Comparison of ENCODE assay signal across 8 mouse cellular contexts in the genomic region with DNA sequence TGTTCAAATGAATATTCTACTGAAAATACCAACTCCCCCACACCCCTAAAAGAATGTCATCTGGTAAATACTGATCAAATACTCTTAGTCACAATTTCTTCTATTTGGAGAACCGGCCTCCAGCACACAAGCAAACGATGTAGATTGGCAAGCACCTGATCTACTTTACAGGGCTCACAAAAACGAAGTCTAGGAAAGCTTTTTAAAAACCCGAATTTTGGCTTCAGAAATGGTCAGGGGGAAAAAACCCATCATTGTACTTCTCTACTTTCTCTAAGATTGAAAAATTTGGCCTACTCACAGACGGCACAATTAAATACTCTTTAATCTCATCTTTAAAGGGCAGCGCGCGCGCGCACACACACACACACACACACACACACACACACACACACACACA. TPM values are rescaled to one million over a fixed set of nuclear protein-coding genes. Genes with fewer than 3 reads are reported as not detected.
DNase-seq lines count a peak whose midpoint lies in the region; ATAC-seq and TF ChIP-seq lines count a peak whose summit lies in the region.

No protein-coding gene starts in this region.

- ATAC-seq in forebrain, postnatal 0 days, result no peak
- no peak for ATAC-seq in erythroid progenitor cell, adult 5-6 weeks (replicated peaks; ENCODE audit: low FRiP score, poor library complexity, severe bottlenecking)
- ATAC-seq in activated CD4-positive, CD25-positive, alpha-beta regulatory T cell, adult 4 months, result no peak

- peak overlapping the region; percentile 92 for H3K4me3 ChIP-seq in heart, embryonic 10.5 days
- H3K4me3 ChIP-seq in E14TG2a.4 (replicated peaks; ENCODE audit: low read length), result peak overlapping the region; percentile 87
- peak overlapping the region; percentile 70 for H3K4me3 ChIP-seq in forebrain, postnatal 0 days (ENCODE audit: low read depth, low read length)

- no peak for TF ChIP-seq CTCF in E14TG2a.4 (conservative IDR thresholded peaks at IDR 0.05; ENCODE audit: low read length)
- no peak for TF ChIP-seq CTCF in forebrain, postnatal 0 days (IDR thresholded peaks at IDR 0.05; ENCODE audit: low read depth)

- H3K27ac ChIP-seq in heart, embryonic 10.5 days, result peak overlapping the region; percentile 94; the same call in 1 of the 2 replicates
- no peak overlapping the region; the same call in 1 of the 2 replicates for H3K27ac ChIP-seq in forebrain, postnatal 0 days (ENCODE audit: low read depth, low read length)

- no peak for DNase-seq in heart, embryonic 10.5 days (ENCODE audit: low spot score)
- DNase-seq in heart, adult 9 months (ENCODE audit: low spot score in 2 of 2), result no peak
- peak; percentile 4 for DNase-seq in forebrain, postnatal 0 days
- DNase-seq in lung, postnatal 36 days, result peak; percentile 10
- no peak for DNase-seq in natural killer cell, adult 2 months (ENCODE audit: low spot score in 2 of 2)

- H3K9ac ChIP-seq in forebrain, postnatal 0 days, result peak overlapping the region; percentile 22; the same call in 1 of the 2 replicates

- no peaks in the 10 kb centered on the region for H3K4me1 ChIP-seq in heart, embryonic 10.5 days
- peaks cover 20% of the 10 kb centered on the region for H3K4me1 ChIP-seq in E14TG2a.4 (replicated peaks; ENCODE audit: low read depth, low read length)
- H3K4me1 ChIP-seq in forebrain, postnatal 0 days (ENCODE audit: insufficient read depth), result peaks cover 9% of the 10 kb centered on the region; the same call in 1 of the 2 replicates

- WGBS in heart, embryonic 10.5 days, result 12% methylated on average over 10 of the region's 10 CpGs
- WGBS in forebrain, postnatal 0 days, result 4% methylated on average over 10 of the region's 10 CpGs

- peak overlapping the region; percentile 55 for H3K4me2 ChIP-seq in forebrain, postnatal 0 days (ENCODE audit: low read depth)

- H3K27me3 ChIP-seq in heart, embryonic 10.5 days (ENCODE audit: insufficient read depth, poor library complexity, severe bottlenecking), result no peaks in the 10 kb centered on the region
- no peaks in the 10 kb centered on the region for H3K27me3 ChIP-seq in E14TG2a.4 (ENCODE audit: insufficient read depth, low read length)
- no peaks in the 10 kb centered on the region for H3K27me3 ChIP-seq in forebrain, postnatal 0 days (ENCODE audit: insufficient read depth, low read length)

- H3K9me3 ChIP-seq in heart, embryonic 10.5 days, result 0 out of 2 replicates have a peak, but pooled peaks cover 2% of the 10 kb centered on the region
- H3K9me3 ChIP-seq in E14TG2a.4 (ENCODE audit: low read length), result peaks cover 3% of the 10 kb centered on the region
- H3K9me3 ChIP-seq in forebrain, postnatal 0 days (ENCODE audit: low read length), result peaks cover 1% of the 10 kb centered on the region; the same call in 1 of the 2 replicates

- peaks cover 7% of the 10 kb centered on the region; the same call in 1 of the 2 replicates for H3K36me3 ChIP-seq in heart, embryonic 10.5 days
- peaks cover 3% of the 10 kb centered on the region; the same call in 1 of the 2 replicates for H3K36me3 ChIP-seq in E14TG2a.4 (ENCODE audit: insufficient read depth, low read length)
- H3K36me3 ChIP-seq in forebrain, postnatal 0 days (ENCODE audit: insufficient read depth), result no peaks in the 10 kb centered on the region

RNA-seq across cellular contexts. Expression of gene Zfp763, which starts 0.8 kb away (rescaled TPM):
- polyA plus RNA-seq in heart, embryonic 10.5 days (2016; fragmentation: Nextera tagmentation; extraction: Ambion mirVana), result 7.1 and 8.0 TPM in 2 replicates
- total RNA-seq in forebrain, postnatal 0 days (2014; rRNA removed), result 24.3 and 28.5 TPM in 2 replicates
- polyA plus RNA-seq in forebrain, postnatal 0 days (2015; fragmentation: Nextera tagmentation; extraction: Ambion mirVana), result 15.4 and 19.9 TPM in 2 replicates
- total RNA-seq in erythroid progenitor cell, adult 5-6 weeks (2015; ENCODE audit: low replicate concordance), result 0.36 and 2.1 TPM in 2 replicates
- total RNA-seq in erythroid progenitor cell, adult 5-6 weeks (2017; ENCODE audit: low replicate concordance), result 2.8 and 3.3 TPM in 2 replicates
- polyA plus RNA-seq in activated CD4-positive, CD25-positive, alpha-beta regulatory T cell, adult 4 months (2017; shearing (Covaris generic)), result 1 to 10 TPM; 7.9 to 8.9 TPM

RNA-seq across cellular contexts. Expression of gene 4921501E09Rik, which starts 35.5 kb away (rescaled TPM):
- not detected in 2 replicates for polyA plus RNA-seq in heart, embryonic 10.5 days (2016; fragmentation: Nextera tagmentation; extraction: Ambion mirVana)
- total RNA-seq in forebrain, postnatal 0 days (2014; rRNA removed), result not detected in 2 replicates
- polyA plus RNA-seq in forebrain, postnatal 0 days (2015; fragmentation: Nextera tagmentation; extraction: Ambion mirVana), result not detected in 2 replicates
- not detected in 2 replicates for total RNA-seq in erythroid progenitor cell, adult 5-6 weeks (2015; ENCODE audit: low replicate concordance)
- not detected in 2 replicates for total RNA-seq in erythroid progenitor cell, adult 5-6 weeks (2017; ENCODE audit: low replicate concordance)
- not detected for polyA plus RNA-seq in activated CD4-positive, CD25-positive, alpha-beta regulatory T cell, adult 4 months (2017; shearing (Covaris generic))

RNA-seq across cellular contexts. Expression of gene Zfp952, which starts 39.4 kb away (rescaled TPM):
- 8.6 and 8.9 TPM in 2 replicates for polyA plus RNA-seq in heart, embryonic 10.5 days (2016; fragmentation: Nextera tagmentation; extraction: Ambion mirVana)
- 19.3 and 19.7 TPM in 2 replicates for total RNA-seq in forebrain, postnatal 0 days (2014; rRNA removed)
- polyA plus RNA-seq in forebrain, postnatal 0 days (2015; fragmentation: Nextera tagmentation; extraction: Ambion mirVana), result 9.0 and 12.3 TPM in 2 replicates
- total RNA-seq in erythroid progenitor cell, adult 5-6 weeks (2015; ENCODE audit: low replicate concordance), result 0.72 and 6.3 TPM in 2 replicates
- 2.1 and 2.3 TPM in 2 replicates for total RNA-seq in erythroid progenitor cell, adult 5-6 weeks (2017; ENCODE audit: low replicate concordance)
- 10 to 100 TPM; 17.8 to 18.1 TPM for polyA plus RNA-seq in activated CD4-positive, CD25-positive, alpha-beta regulatory T cell, adult 4 months (2017; shearing (Covaris generic))

RNA-seq across cellular contexts. Expression of gene Zfp563, which starts 56.7 kb away (rescaled TPM):
- polyA plus RNA-seq in heart, embryonic 10.5 days (2016; fragmentation: Nextera tagmentation; extraction: Ambion mirVana), result 5.0 and 5.8 TPM in 2 replicates
- total RNA-seq in forebrain, postnatal 0 days (2014; rRNA removed), result 28.5 and 30.6 TPM in 2 replicates
- 9.5 and 11.0 TPM in 2 replicates for polyA plus RNA-seq in forebrain, postnatal 0 days (2015; fragmentation: Nextera tagmentation; extraction: Ambion mirVana)
- 0.72 TPM in 1 of 2 replicates, not detected in the other for total RNA-seq in erythroid progenitor cell, adult 5-6 weeks (2015; ENCODE audit: low replicate concordance)
- 0.98 and 1.7 TPM in 2 replicates for total RNA-seq in erythroid progenitor cell, adult 5-6 weeks (2017; ENCODE audit: low replicate concordance)
- 1 to 10 TPM; 5.8 to 6.1 TPM for polyA plus RNA-seq in activated CD4-positive, CD25-positive, alpha-beta regulatory T cell, adult 4 months (2017; shearing (Covaris generic))

Comparison
In these comparisons a context has a peak if more than half of its experiments do, and no peak if none do; other contexts are left out.
1. DNase-seq: peak in forebrain, postnatal 0 days (single experiment) and lung, postnatal 36 days (single experiment); none in heart, embryonic 10.5 days (single experiment), heart, adult 9 months (0 of 2) and natural killer cell, adult 2 months (0 of 2).
2. Peak in every context shown above with its lines, with median percentiles within 50 percentile points of each other: H3K4me3 ChIP-seq.